Mouse (Mus musculus): ENCODE results near the gene Dlk1. TPM values are rescaled to one million over a fixed set of nuclear protein-coding genes. Genes with fewer than 3 reads are reported as not detected.

Dlk1 gene
- polyA plus RNA-seq, 1 experiment from 2014 or later, result 191 TPM

Other genes with a start within 250 kb of the Dlk1 start
- 0.97 and 1.2 TPM in 2 replicates for gene Rtl1, start 147.5 kb downstream of the Dlk1 start, polyA plus RNA-seq (2014; fragmentation: Nextera tagmentation; extraction: Ambion mirVana)

Measured in forebrain, embryonic 11.5 days (tissue).